Mouse (Mus musculus): ENCODE measurements around the gene Ccer2.
A peak's percentile ranks its signal among the peaks of the same experiment; 100 is the strongest.

Ccer2 gene

GRCm38 (mm10) chr7:28756079-28756478 lies at the start of gene Ccer2:
TSS of gene Ccer2 (plus strand) at chr7:28756174.
- no peak for DNase-seq (ENCODE audit: low read depth in 2 of 2, low spot score in 2 of 2)

- DNase-seq (ENCODE audit: low read depth in 2 of 2, low spot score in 2 of 2): no peak
Measured at GRCm38 (mm10) chr7:28709454-28709853, 46.5 kb upstream of the Ccer2 start.

- peak in 1 of 2 experiments; percentile 34 for DNase-seq (ENCODE audit: low read depth in 2 of 2, low spot score in 2 of 2)
Measured at GRCm38 (mm10) chr7:28710962-28711361, 45.0 kb upstream of the Ccer2 start.

GRCm38 (mm10) chr7:28714667-28715066 lies 41.3 kb upstream of the Ccer2 start:
- DNase-seq (ENCODE audit: low read depth in 2 of 2, low spot score in 2 of 2): no peak

- DNase-seq (ENCODE audit: low read depth in 2 of 2, low spot score in 2 of 2): peak in 1 of 2 experiments; percentile 30
Measured at GRCm38 (mm10) chr7:28715598-28715997, 40.4 kb upstream of the Ccer2 start.

- peak in 1 of 2 experiments; percentile 33 for DNase-seq (ENCODE audit: low read depth in 2 of 2, low spot score in 2 of 2)
Measured at GRCm38 (mm10) chr7:28716590-28717281, 39.2 kb upstream of the Ccer2 start, which contains the start of gene Fbxo17. TSS of gene Fbxo17 (plus strand) at chr7:28716804.

GRCm38 (mm10) chr7:28717726-28718125 lies 38.2 kb upstream of the Ccer2 start:
- no peak for DNase-seq (ENCODE audit: low read depth in 2 of 2, low spot score in 2 of 2)

GRCm38 (mm10) chr7:28719159-28719558 lies 36.8 kb upstream of the Ccer2 start:
- DNase-seq (ENCODE audit: low read depth in 2 of 2, low spot score in 2 of 2): no peak

GRCm38 (mm10) chr7:28719650-28720049 lies 36.3 kb upstream of the Ccer2 start:
- DNase-seq (ENCODE audit: low read depth in 2 of 2, low spot score in 2 of 2): no peak

- DNase-seq (ENCODE audit: low read depth in 2 of 2, low spot score in 2 of 2): no peak
Measured at GRCm38 (mm10) chr7:28720753-28721537, 35.0 kb upstream of the Ccer2 start.

GRCm38 (mm10) chr7:28722079-28722478 lies 33.9 kb upstream of the Ccer2 start:
- DNase-seq (ENCODE audit: low read depth in 2 of 2, low spot score in 2 of 2): no peak

GRCm38 (mm10) chr7:28724613-28725012 lies 31.4 kb upstream of the Ccer2 start:
- DNase-seq (ENCODE audit: low read depth in 2 of 2, low spot score in 2 of 2): no peak

- DNase-seq (ENCODE audit: low read depth in 2 of 2, low spot score in 2 of 2): peak; percentile 75 to 79
Measured at GRCm38 (mm10) chr7:28726600-28726999, 29.4 kb upstream of the Ccer2 start.

- no peak for DNase-seq (ENCODE audit: low read depth in 2 of 2, low spot score in 2 of 2)
Measured at GRCm38 (mm10) chr7:28727649-28728340, 28.2 kb upstream of the Ccer2 start.

GRCm38 (mm10) chr7:28732341-28733142 lies 23.4 kb upstream of the Ccer2 start:
- DNase-seq (ENCODE audit: low read depth in 2 of 2, low spot score in 2 of 2): peak; percentile 25 to 55

- DNase-seq (ENCODE audit: low read depth in 2 of 2, low spot score in 2 of 2): no peak
Measured at GRCm38 (mm10) chr7:28733211-28733610, 22.8 kb upstream of the Ccer2 start.

GRCm38 (mm10) chr7:28735701-28736100 lies 20.3 kb upstream of the Ccer2 start:
- DNase-seq (ENCODE audit: low read depth in 2 of 2, low spot score in 2 of 2): no peak

- DNase-seq (ENCODE audit: low read depth in 2 of 2, low spot score in 2 of 2): no peak
Measured at GRCm38 (mm10) chr7:28739829-28740228, 16.1 kb upstream of the Ccer2 start.

- no peak for DNase-seq (ENCODE audit: low read depth in 2 of 2, low spot score in 2 of 2)
Measured at GRCm38 (mm10) chr7:28740949-28741348, 15.0 kb upstream of the Ccer2 start.

- DNase-seq (ENCODE audit: low read depth in 2 of 2, low spot score in 2 of 2): no peak
Measured at GRCm38 (mm10) chr7:28741368-28741708, 14.6 kb upstream of the Ccer2 start.
